Mouse (Mus musculus) left cerebral cortex, postnatal 14 days (tissue): ENCODE measurements around the gene Mbd4. TPM values are rescaled to one million over a fixed set of nuclear protein-coding genes. Genes with fewer than 3 reads are reported as not detected.
"Not testable (repeated sequence)": the region's sequence is repeated elsewhere in the genome, so short reads cannot be mapped to it uniquely, and the experiment has no call there.

Experiments
- DNase-seq, 2 experiments: peaks; one replicate each; pipeline ENCODE4 v3.0.0; 2021 to 2022; ENCODE audit warnings: low spot score in 2 of 2, mixed read lengths in 1 of 2
- intact Hi-C: fragments of 180-260 bp; cut with DNase I; formaldehyde crosslinking; loops from one replicate; pipeline ENCODE4 v1.15.1; 2025
- total RNA-seq, 2 experiments: library from RNA; stranded (reverse); gene quantifications; 2 replicates each; pipeline ENCODE4 v1.2.3; 2021

Mbd4 gene
- total RNA-seq, 2 experiments from 2014 or later, result 7.4 to 8.1 TPM

- peak in 1 of 2 experiments; percentile 29 for DNase-seq
- intact Hi-C loops, result not testable (repeated sequence)
Observed at GRCm38 (mm10) chr6:115823850-115824464, 29.2 kb downstream of the Mbd4 start.

GRCm38 (mm10) chr6:115821216-115821993 is 31.8 kb downstream of the Mbd4 start:
- intact Hi-C loops, result no loop called here
- DNase-seq, result no peak

DNA sequence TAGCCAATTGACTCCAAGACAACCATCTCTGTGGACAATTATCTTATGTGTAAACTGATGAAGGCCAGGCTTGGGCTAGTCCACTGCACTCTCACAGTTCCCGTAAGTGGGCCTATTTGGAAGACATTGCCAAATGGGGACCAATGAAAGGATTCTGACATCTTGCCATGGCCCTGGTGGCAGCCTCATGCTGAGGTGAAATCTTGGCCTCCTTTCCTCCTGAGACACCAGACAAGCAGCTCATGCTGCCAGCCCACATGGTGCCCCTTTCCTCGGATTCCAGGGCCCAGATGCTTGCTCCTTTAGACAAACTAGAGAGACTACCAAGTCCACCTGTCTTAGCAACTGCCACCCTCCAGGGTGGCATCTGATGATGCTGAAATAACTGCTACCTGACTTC is 35.0 kb downstream of the Mbd4 start:
- intact Hi-C loops, result no loop called here
- DNase-seq, result no peak

- intact Hi-C loops, result no loop called here
- DNase-seq, result no peak
Observed at GRCm38 (mm10) chr6:115815041-115815440, 38.1 kb downstream of the Mbd4 start.

- peak; percentile 63 to 76 for DNase-seq
Observed at GRCm38 (mm10) chr6:115814104-115814503, 39.1 kb downstream of the Mbd4 start.

GRCm38 (mm10) chr6:115811606-115812005 is 41.6 kb downstream of the Mbd4 start:
- intact Hi-C loops, result no loop called here
- no peak for DNase-seq

More at GRCm38 (mm10) chr6:115814104-115814503, 39.1 kb downstream of the Mbd4 start:
- intact Hi-C loops, result no loop called here

DNA sequence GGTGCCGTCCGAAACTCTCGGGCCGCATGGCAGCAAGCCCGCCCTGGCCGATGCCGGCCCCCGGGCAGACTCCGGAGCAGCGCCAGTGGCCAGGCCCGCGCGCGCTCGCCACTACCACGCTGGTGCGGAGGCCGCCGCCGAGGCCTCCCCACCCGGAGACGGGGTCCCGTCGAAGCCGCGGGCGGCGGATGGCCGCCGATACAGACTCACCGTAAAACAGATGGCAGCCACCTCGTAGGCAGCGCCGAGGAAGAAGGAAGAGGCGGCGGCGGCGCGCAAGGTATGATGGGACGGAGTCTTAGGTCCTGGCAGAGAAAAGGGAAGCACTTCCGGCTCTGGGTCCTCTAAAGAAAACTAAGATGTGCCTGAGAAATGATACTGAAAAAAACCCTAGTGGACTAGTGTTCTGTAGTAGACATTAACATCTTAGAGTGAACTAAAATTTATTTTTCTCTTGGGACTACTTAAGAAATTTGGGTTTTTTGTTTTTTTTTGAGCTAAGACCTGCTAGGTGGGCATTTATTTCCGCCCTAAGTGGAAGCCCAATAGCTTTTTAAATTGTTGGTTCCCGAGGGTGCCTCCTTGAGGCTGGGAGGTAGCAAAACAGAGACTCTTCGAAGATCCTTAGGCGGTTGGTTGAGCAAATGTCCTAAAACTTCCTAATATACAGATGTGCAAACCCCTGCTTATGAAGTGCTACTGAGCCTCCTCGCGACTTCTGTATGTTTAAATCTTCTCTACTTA is 44.5 kb downstream of the Mbd4 start, which contains the start of gene Rpl32:
Gene Rpl32, minus strand, starts transcription at position 260 of the 744 bp plus-strand sequence.
- DNase-seq, result peak; percentile 88 to 91
- intact Hi-C loops, result loop anchor here (5.0 kb wide), 1 partner anchor 186 kb away; no protein-coding TSS in a partner anchor

DNA sequence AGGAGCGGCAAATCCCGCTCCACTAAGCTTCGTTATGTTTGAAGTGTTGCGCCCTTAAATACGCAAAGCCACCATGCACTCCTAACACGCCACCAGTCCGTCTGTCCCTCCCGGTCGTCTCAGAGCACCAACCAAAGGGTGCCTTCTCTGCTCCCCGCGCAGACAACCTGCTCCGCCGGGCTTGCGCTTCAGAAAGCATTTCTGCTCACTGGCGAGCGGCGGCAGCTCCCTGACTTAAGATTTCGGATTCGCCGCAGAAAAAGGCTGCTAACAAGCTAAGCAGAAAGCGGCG is 45.0 kb downstream of the Mbd4 start:
- DNase-seq, result no peak
- intact Hi-C loops, result loop anchor here (5.0 kb wide), 1 partner anchor 186 kb away; no protein-coding TSS in a partner anchor

- DNase-seq, result no peak
- intact Hi-C loops, result loop anchor here (5.0 kb wide), 1 partner anchor 185 kb away; no protein-coding TSS in a partner anchor
Observed at GRCm38 (mm10) chr6:115807464-115808195, 45.5 kb downstream of the Mbd4 start.

GRCm38 (mm10) chr6:115804432-115805192 is 48.6 kb downstream of the Mbd4 start:
- DNase-seq, result no peak
- intact Hi-C loops, result loop anchor here (5.0 kb wide), 3 partner anchors 77 to 202 kb away; partner anchors contain the start of gene Mkrn2

DNA sequence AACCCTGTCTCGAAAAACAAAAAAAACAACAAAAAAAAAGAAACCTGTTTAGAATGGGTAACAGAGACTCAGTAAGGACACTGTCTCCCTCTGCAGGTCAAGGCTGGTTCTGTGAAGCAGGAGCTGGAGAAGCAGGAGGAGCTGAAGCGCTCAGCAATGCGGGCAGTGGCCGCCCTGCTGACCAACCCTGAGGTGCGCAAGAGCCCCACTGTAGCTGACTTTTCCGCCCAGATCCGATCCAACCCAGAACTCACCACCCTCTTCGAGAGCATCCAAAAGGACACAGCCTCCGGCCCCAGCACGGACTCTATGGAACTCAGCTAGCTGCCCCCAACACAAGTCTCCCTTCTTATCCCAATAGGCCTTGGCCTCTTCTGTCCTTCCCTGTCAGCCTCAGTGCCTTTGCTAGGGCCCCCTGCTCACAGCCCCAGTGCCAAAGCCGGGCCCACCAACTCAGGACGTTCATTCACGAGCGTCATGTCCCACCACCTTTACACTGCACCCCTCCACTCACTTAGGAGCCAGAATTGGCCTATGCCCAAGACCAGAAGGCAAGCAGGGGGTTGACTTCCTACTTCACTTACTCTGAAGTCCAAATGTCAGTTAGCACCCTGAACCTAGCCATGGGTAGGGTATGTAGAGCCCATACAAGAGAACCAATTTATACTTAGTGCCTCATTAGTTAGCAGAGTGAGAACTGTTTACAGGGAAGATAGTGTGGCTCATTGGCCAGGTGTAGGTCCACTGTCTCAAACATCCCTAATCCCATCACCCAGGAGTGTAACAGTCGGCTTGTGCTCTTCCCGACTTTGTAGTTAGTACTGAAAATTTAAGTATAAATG is 49.4 kb downstream of the Mbd4 start:
- peak; percentile 84 to 93 for DNase-seq
- intact Hi-C loops, result loop anchor here (5.0 kb wide), 2 partner anchors 76 to 201 kb away; partner anchors contain the start of gene Mkrn2

- intact Hi-C loops, result loop anchor here (5.0 kb wide), 2 partner anchors 75 to 200 kb away; partner anchors contain the start of gene Mkrn2
- DNase-seq, result no peak
Observed at GRCm38 (mm10) chr6:115801811-115802210, 51.4 kb downstream of the Mbd4 start.

GRCm38 (mm10) chr6:115792691-115793215 is 60.4 kb downstream of the Mbd4 start:
- intact Hi-C loops, result no loop called here
- DNase-seq, result no peak

GRCm38 (mm10) chr6:115791842-115792686 is 61.1 kb downstream of the Mbd4 start:
- intact Hi-C loops, result no loop called here
- DNase-seq, result peak in 1 of 2 experiments; percentile 28

- no peak for DNase-seq
- intact Hi-C loops, result no loop called here
Observed at GRCm38 (mm10) chr6:115791016-115791415, 62.2 kb downstream of the Mbd4 start.
